Mouse (Mus musculus): ENCODE data around the gene Aunip. TPM values are rescaled to one million over a fixed set of nuclear protein-coding genes. Genes with fewer than 3 reads are reported as not detected.

The Aunip gene
- polyA plus RNA-seq, 1 experiment from 2014 or later = 2.9 TPM

Small RNAs within 50 kb of the gene (microRNA-seq; reads per million reads assigned to microRNA genes)
- gene Gm23634 = 0.62 reads per million
- gene Mir6403 = not detected

Other genes starting within 250 kb of the Aunip start
- gene Pdik1l, start 223.1 kb upstream of the Aunip start, polyA plus RNA-seq (2015; fragmentation: Nextera tagmentation; extraction: Ambion mirVana) = 32.5 and 36.1 TPM in 2 replicates
- 0.76 and 1.2 TPM in 2 replicates for gene Trim63, start 195.9 kb upstream of the Aunip start, polyA plus RNA-seq (2015; fragmentation: Nextera tagmentation; extraction: Ambion mirVana)
- 0.17 and 0.25 TPM in 2 replicates for gene Slc30a2, start 167.8 kb upstream of the Aunip start, polyA plus RNA-seq (2015; fragmentation: Nextera tagmentation; extraction: Ambion mirVana)
- 0.65 and 0.66 TPM in 2 replicates for gene Extl1, start 127.1 kb upstream of the Aunip start, polyA plus RNA-seq (2015; fragmentation: Nextera tagmentation; extraction: Ambion mirVana)
- gene Pafah2, start 114.7 kb upstream of the Aunip start, polyA plus RNA-seq (2015; fragmentation: Nextera tagmentation; extraction: Ambion mirVana) = 7.8 and 8.5 TPM in 2 replicates
- 5,655 and 5,657 TPM in 2 replicates for gene Stmn1, start 42.7 kb upstream of the Aunip start, polyA plus RNA-seq (2015; fragmentation: Nextera tagmentation; extraction: Ambion mirVana)
- 40.5 and 46.7 TPM in 2 replicates for gene Paqr7, start 14.3 kb upstream of the Aunip start, polyA plus RNA-seq (2015; fragmentation: Nextera tagmentation; extraction: Ambion mirVana)
- 176 and 182 TPM in 2 replicates for gene Mtfr1l, start 24.4 kb downstream of the Aunip start, polyA plus RNA-seq (2015; fragmentation: Nextera tagmentation; extraction: Ambion mirVana)
- 6.7 and 7.0 TPM in 2 replicates for gene Selenon, start 41.2 kb downstream of the Aunip start, polyA plus RNA-seq (2015; fragmentation: Nextera tagmentation; extraction: Ambion mirVana)
- gene Man1c1, start 193.3 kb downstream of the Aunip start, polyA plus RNA-seq (2015; fragmentation: Nextera tagmentation; extraction: Ambion mirVana) = 3.7 and 5.1 TPM in 2 replicates